Mouse (Mus musculus) megakaryocyte, embryonic 14.5 days (primary cell): ENCODE data around the gene Ckap2.

Experiments used
- FLI1 ChIP-seq: IDR thresholded peaks from 2 replicates; pipeline ENCODE4 v1.6.1; 2012; ENCODE audit warnings: low read length, inconsistent platforms, mixed read lengths
- GATA1 ChIP-seq: IDR thresholded peaks from 3 replicates; pipeline ENCODE4 v1.6.1; 2012; ENCODE audit warnings: mixed read lengths, low read length, inconsistent platforms, borderline replicate concordance

DNA sequence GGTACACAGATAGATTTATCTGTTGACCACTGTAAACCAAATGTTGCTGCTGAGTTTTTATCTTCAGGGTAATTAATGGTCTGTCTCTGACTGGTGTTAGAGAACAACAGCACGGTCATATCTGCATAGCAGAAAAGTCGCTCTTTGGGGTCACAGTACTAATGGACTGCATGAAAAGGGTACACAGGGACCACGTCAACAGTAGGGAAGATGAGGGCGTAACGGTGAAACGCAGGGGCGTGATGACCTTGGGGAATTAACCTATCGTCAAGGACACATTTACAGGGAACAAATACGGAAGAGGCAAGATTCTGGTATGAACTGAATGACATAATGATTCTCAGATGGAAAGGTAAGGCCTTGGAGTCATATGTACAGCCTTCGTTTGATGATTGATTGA, 21.2 kb downstream of the Ckap2 start:
- TF ChIP-seq GATA1, result no peak
- TF ChIP-seq FLI1, result no peak
